32 mouse cellular contexts compared by ENCODE assay signal in the genomic region with DNA sequence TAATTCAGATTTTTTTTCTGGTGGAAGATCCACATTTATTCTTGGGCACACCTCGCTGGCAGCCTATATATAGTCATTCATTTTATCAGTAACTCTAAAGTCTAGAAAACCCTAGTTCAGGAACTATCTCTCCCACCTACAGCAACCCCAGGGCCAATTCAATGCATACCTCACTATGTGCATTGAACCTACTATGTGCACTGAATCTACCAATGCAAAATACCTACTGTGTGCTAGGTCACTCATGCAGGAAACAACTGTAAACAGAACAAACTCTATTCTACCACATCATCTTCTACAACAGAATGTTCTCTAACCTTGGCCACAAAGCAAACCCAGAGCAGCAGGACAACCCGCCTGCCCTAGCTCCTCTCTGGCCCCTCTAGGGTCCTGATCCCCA.
"Had no signal": no experiment of that assay in that cellular context is flagged by ENCODE, and none has a peak within 500 bp of the region (broad histone marks: within the 10 kb centered on the region; RNA-seq: fewer than 3 reads in every experiment).

No protein-coding gene starts in this region.

- H3K9ac ChIP-seq: limb, embryonic 12.5 days; limb, embryonic 13.5 days; limb, embryonic 15.5 days; liver, embryonic 12.5 days; liver, embryonic 13.5 days; liver, embryonic 14.5 days; liver, embryonic 15.5 days; liver, postnatal 0 days; lung, embryonic 14.5 days; lung, embryonic 15.5 days; midbrain, embryonic 12.5 days; midbrain, embryonic 13.5 days; midbrain, embryonic 15.5 days; neural tube, embryonic 12.5 days; neural tube, embryonic 13.5 days had no signal

- H3K4me1 ChIP-seq: limb, embryonic 12.5 days; limb, embryonic 13.5 days; limb, embryonic 15.5 days; liver, embryonic 12.5 days; liver, embryonic 13.5 days; liver, embryonic 15.5 days; lung, embryonic 15.5 days; megakaryocyte, embryonic 14.5 days; midbrain, embryonic 15.5 days; neural tube, embryonic 12.5 days; neural tube, embryonic 13.5 days had no signal

- H3K4me3 ChIP-seq: limb, embryonic 12.5 days; limb, embryonic 13.5 days; limb, embryonic 15.5 days; liver, embryonic 12.5 days; liver, embryonic 13.5 days; liver, embryonic 15.5 days; lung, embryonic 15.5 days; megakaryocyte, embryonic 14.5 days; midbrain, embryonic 10.5 days; midbrain, embryonic 12.5 days; midbrain, embryonic 13.5 days; midbrain, embryonic 15.5 days; myocyte; neural tube, embryonic 12.5 days; neural tube, embryonic 13.5 days had no signal

- ATAC-seq: liver, embryonic 12.5 days; liver, postnatal 0 days; lung, postnatal 0 days; midbrain, embryonic 13.5 days; midbrain, embryonic 15.5 days; midbrain, embryonic 16.5 days had no signal

- H3K36me3 ChIP-seq: limb, embryonic 12.5 days; limb, embryonic 13.5 days; limb, embryonic 15.5 days; liver, embryonic 12.5 days; liver, embryonic 13.5 days; liver, embryonic 15.5 days; lung, embryonic 15.5 days; midbrain, embryonic 10.5 days; midbrain, embryonic 12.5 days; midbrain, embryonic 13.5 days; midbrain, embryonic 15.5 days; neural tube, embryonic 12.5 days; neural tube, embryonic 13.5 days had no signal

- H3K9me3 ChIP-seq: limb, embryonic 12.5 days; limb, embryonic 13.5 days; limb, embryonic 15.5 days; liver, embryonic 12.5 days; liver, embryonic 13.5 days; liver, embryonic 15.5 days; lung, embryonic 15.5 days; megakaryocyte, embryonic 14.5 days; midbrain, embryonic 10.5 days; midbrain, embryonic 12.5 days; midbrain, embryonic 13.5 days; midbrain, embryonic 15.5 days; neural tube, embryonic 12.5 days; neural tube, embryonic 13.5 days had no signal

- H3K27me3 ChIP-seq: limb, embryonic 12.5 days; limb, embryonic 13.5 days; limb, embryonic 15.5 days; liver, embryonic 12.5 days; liver, embryonic 13.5 days; liver, embryonic 15.5 days; lung, embryonic 15.5 days; megakaryocyte, embryonic 14.5 days; neural tube, embryonic 12.5 days; neural tube, embryonic 13.5 days had no signal

- H3K4me2 ChIP-seq: limb, embryonic 12.5 days; limb, embryonic 13.5 days; limb, embryonic 15.5 days; liver, embryonic 11.5 days; liver, embryonic 12.5 days; liver, embryonic 13.5 days; liver, embryonic 15.5 days; lung, embryonic 14.5 days; lung, embryonic 15.5 days; midbrain, embryonic 11.5 days; midbrain, embryonic 12.5 days; midbrain, embryonic 13.5 days; midbrain, embryonic 15.5 days; neural tube, embryonic 12.5 days; neural tube, embryonic 13.5 days had no signal

- H3K27ac ChIP-seq: limb, embryonic 12.5 days; limb, embryonic 13.5 days; limb, embryonic 15.5 days; liver, embryonic 12.5 days; liver, embryonic 13.5 days; liver, embryonic 14.5 days; liver, embryonic 15.5 days; lung, embryonic 15.5 days; macrophage; midbrain, embryonic 10.5 days; midbrain, embryonic 12.5 days; midbrain, embryonic 13.5 days; midbrain, embryonic 15.5 days; neural tube, embryonic 12.5 days; neural tube, embryonic 13.5 days had no signal

- DNase-seq: left cerebral cortex, postnatal 4 days; liver; liver, embryonic 13.5 days; liver, postnatal 0 days; lung, adult 18-20 months; lung, adult 2 months; lung, embryonic 14.5 days; lung, postnatal 10 days; lung, postnatal 14 days; lung, postnatal 36 days; lung, postnatal 4 days; midbrain, embryonic 14.5 days had no signal
